Mouse (Mus musculus): ENCODE data around the gene Eif4enif1. TPM values are rescaled to one million over a fixed set of nuclear protein-coding genes. Genes with fewer than 3 reads are reported as not detected.
"Not testable (repeated sequence)": the region's sequence is repeated elsewhere in the genome, so short reads cannot be mapped to it uniquely, and the experiment has no call there.

Gene Eif4enif1
- total and polyA plus RNA-seq, 2 experiments = 14.1 to 17.2 TPM

- DNase-seq (ENCODE audit: extremely low read depth, low read depth, low spot score) = no peak
- no peaks in the 10 kb centered on the region for H3K27me3 ChIP-seq (ENCODE audit: control insufficient read depth, insufficient read depth, low read length)
- no peak within 1 kb of the TSS for H3K9ac ChIP-seq (ENCODE audit: low read depth, low read length)
- no peaks in the 10 kb centered on the region for H3K36me3 ChIP-seq (ENCODE audit: control insufficient read depth, insufficient read depth, low read length)
- no peaks in the 10 kb centered on the region for H3K79me2 ChIP-seq (ENCODE audit: control insufficient read depth, insufficient read depth, low read length)
- H3K4me1 ChIP-seq (ENCODE audit: control insufficient read depth, insufficient read depth, low read length) = no peaks in the 10 kb centered on the region
- H3K27ac ChIP-seq (replicated peaks; ENCODE audit: insufficient read depth, low read depth, low read length) = no peak within 1 kb of the TSS
- TF ChIP-seq CTCF (IDR thresholded peaks at IDR 0.05; ENCODE audit: low read depth, low read length) = no peak
- TF ChIP-seq POLR2A (IDR thresholded peaks at IDR 0.05; ENCODE audit: extremely low read depth, insufficient read depth, low read length) = no peak
- no peak within 1 kb of the TSS for H3K4me3 ChIP-seq (ENCODE audit: insufficient read depth, low read depth, low read length)
- 85% methylated on average over 25 of the region's 25 CpGs for WGBS
These were observed 8.8 kb upstream of the Eif4enif1 start, which contains the start of gene Sfi1 for GRCm38 (mm10) chr11:3193363-3193762. TSS of gene Sfi1 (minus strand) at chr11:3193463.

GRCm38 (mm10) chr11:3200636-3201035 lies 1.6 kb upstream of the Eif4enif1 start:
- DNase-seq (ENCODE audit: extremely low read depth, low read depth, low spot score); H3K9ac ChIP-seq (ENCODE audit: low read depth, low read length); H3K36me3 ChIP-seq (ENCODE audit: control insufficient read depth, insufficient read depth, low read length); H3K79me2 ChIP-seq (ENCODE audit: control insufficient read depth, insufficient read depth, low read length); H3K27me3 ChIP-seq (ENCODE audit: control insufficient read depth, insufficient read depth, low read length); H3K4me3 ChIP-seq (ENCODE audit: insufficient read depth, low read depth, low read length); H3K27ac ChIP-seq (replicated peaks; ENCODE audit: insufficient read depth, low read depth, low read length); H3K4me1 ChIP-seq (ENCODE audit: control insufficient read depth, insufficient read depth, low read length): not testable (repeated sequence)
- 97% methylated on average over 5 of the region's 7 CpGs for WGBS

- peak overlapping the region; percentile 99 for H3K27ac ChIP-seq (replicated peaks; ENCODE audit: insufficient read depth, low read depth, low read length)
- peaks cover 6% of the 10 kb centered on the region for H3K4me1 ChIP-seq (ENCODE audit: control insufficient read depth, insufficient read depth, low read length)
- no peak for TF ChIP-seq CTCF (IDR thresholded peaks at IDR 0.05; ENCODE audit: low read depth, low read length)
- no peak for TF ChIP-seq POLR2A (IDR thresholded peaks at IDR 0.05; ENCODE audit: extremely low read depth, insufficient read depth, low read length)
- H3K27me3 ChIP-seq (ENCODE audit: control insufficient read depth, insufficient read depth, low read length) = no peaks in the 10 kb centered on the region
- peak overlapping the region; percentile 98 for H3K9ac ChIP-seq (ENCODE audit: low read depth, low read length)
- H3K36me3 ChIP-seq (ENCODE audit: control insufficient read depth, insufficient read depth, low read length) = peaks cover 3% of the 10 kb centered on the region; the same call in 1 of the 2 replicates
- peak; percentile 57 for DNase-seq (ENCODE audit: extremely low read depth, low read depth, low spot score)
- peaks cover 2% of the 10 kb centered on the region; the same call in 1 of the 2 replicates for H3K79me2 ChIP-seq (ENCODE audit: control insufficient read depth, insufficient read depth, low read length)
- peak overlapping the region; percentile 85 for H3K4me3 ChIP-seq (ENCODE audit: insufficient read depth, low read depth, low read length)
- WGBS = 3% methylated on average over 16 of the region's 16 CpGs
These were observed 614 bp upstream of the Eif4enif1 start for GRCm38 (mm10) chr11:3201326-3202230.

- peaks cover 7% of the 10 kb centered on the region for H3K4me1 ChIP-seq (ENCODE audit: control insufficient read depth, insufficient read depth, low read length)
- peak overlapping the region; percentile 87 for H3K9ac ChIP-seq (ENCODE audit: low read depth, low read length)
- no peak for TF ChIP-seq CTCF (IDR thresholded peaks at IDR 0.05; ENCODE audit: low read depth, low read length)
- no peak for TF ChIP-seq POLR2A (IDR thresholded peaks at IDR 0.05; ENCODE audit: extremely low read depth, insufficient read depth, low read length)
- peaks cover 2% of the 10 kb centered on the region; the same call in 1 of the 2 replicates for H3K79me2 ChIP-seq (ENCODE audit: control insufficient read depth, insufficient read depth, low read length)
- peak overlapping the region; percentile 84 for H3K4me3 ChIP-seq (ENCODE audit: insufficient read depth, low read depth, low read length)
- 1% methylated on average over 53 of the region's 57 CpGs for WGBS
- H3K27ac ChIP-seq (replicated peaks; ENCODE audit: insufficient read depth, low read depth, low read length) = peak overlapping the region; percentile 80
- H3K27me3 ChIP-seq (ENCODE audit: control insufficient read depth, insufficient read depth, low read length) = no peaks in the 10 kb centered on the region
- H3K36me3 ChIP-seq (ENCODE audit: control insufficient read depth, insufficient read depth, low read length) = peaks cover 11% of the 10 kb centered on the region; the same call in 1 of the 2 replicates
- DNase-seq (ENCODE audit: extremely low read depth, low read depth, low spot score) = peak; percentile 63
These were observed 719 bp downstream of the Eif4enif1 start for GRCm38 (mm10) chr11:3202781-3203441.

DNA sequence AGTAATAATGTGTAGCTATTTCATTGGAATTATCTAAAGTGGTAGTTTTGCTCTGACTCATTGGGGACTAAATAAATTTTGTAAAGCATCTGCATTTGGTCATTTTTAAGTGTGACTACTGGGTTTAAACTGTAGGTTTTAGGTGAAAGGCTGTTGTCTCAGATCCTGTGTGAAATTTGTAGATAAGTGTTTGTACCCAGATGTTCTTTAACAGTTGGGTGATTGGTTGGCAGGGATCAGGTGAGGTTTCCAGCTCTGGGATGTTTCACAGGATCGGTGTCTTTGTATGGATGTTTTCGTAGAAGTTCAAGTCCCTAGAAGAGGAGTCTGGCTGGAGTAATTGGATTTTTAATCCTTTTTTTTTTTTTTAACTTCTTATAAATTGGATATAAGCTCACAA lies 1.6 kb downstream of the Eif4enif1 start:
- DNase-seq (ENCODE audit: extremely low read depth, low read depth, low spot score) = no peak
- WGBS = 40% methylated on average over 2 of the region's 2 CpGs
- no peaks in the 10 kb centered on the region for H3K27me3 ChIP-seq (ENCODE audit: control insufficient read depth, insufficient read depth, low read length)
- H3K36me3 ChIP-seq (ENCODE audit: control insufficient read depth, insufficient read depth, low read length) = peaks cover 14% of the 10 kb centered on the region; the same call in 1 of the 2 replicates
- H3K27ac ChIP-seq (replicated peaks; ENCODE audit: insufficient read depth, low read depth, low read length) = no peak overlapping the region
- no peak overlapping the region for H3K4me3 ChIP-seq (ENCODE audit: insufficient read depth, low read depth, low read length)
- no peak overlapping the region for H3K9ac ChIP-seq (ENCODE audit: low read depth, low read length)
- no peak for TF ChIP-seq POLR2A (IDR thresholded peaks at IDR 0.05; ENCODE audit: extremely low read depth, insufficient read depth, low read length)
- no peak for TF ChIP-seq CTCF (IDR thresholded peaks at IDR 0.05; ENCODE audit: low read depth, low read length)
- H3K79me2 ChIP-seq (ENCODE audit: control insufficient read depth, insufficient read depth, low read length) = peaks cover 2% of the 10 kb centered on the region; the same call in 1 of the 2 replicates
- peaks cover 8% of the 10 kb centered on the region for H3K4me1 ChIP-seq (ENCODE audit: control insufficient read depth, insufficient read depth, low read length)
